Mouse (Mus musculus) neural tube, embryonic 12.5 days (tissue): ENCODE measurements around the gene AU018091. TPM values are rescaled to one million over a fixed set of nuclear protein-coding genes. Genes with fewer than 3 reads are reported as not detected.
"Not testable (repeated sequence)": the region's sequence is repeated elsewhere in the genome, so short reads cannot be mapped to it uniquely, and the experiment has no call there.

Experiments
- ATAC-seq: fragments of 200-750 bp; cut with Nextera tagmentation; 2 replicates; pipeline ENCODE4 v1.8.0; 2017; ENCODE audit warnings: low read depth, mild to moderate bottlenecking, moderate TSS enrichment, moderate library complexity; ENCODE audit not compliant: low FRiP score
- H3K27ac ChIP-seq: fragments of 300-500 bp; sonication (generic); 2 replicates; pipeline ENCODE4 v1.5.1; 2016
- H3K27me3 ChIP-seq: fragments of 300-500 bp; sonication (generic); replicated peaks from 2 replicates; pipeline ENCODE4 v1.6.1; 2016; ENCODE audit warnings: mild to moderate bottlenecking
- H3K36me3 ChIP-seq: fragments of 300-500 bp; sonication (generic); 2 replicates; pipeline ENCODE4 v1.6.1; 2016; ENCODE audit warnings: mild to moderate bottlenecking
- H3K4me1 ChIP-seq: fragments of 300-500 bp; sonication (generic); 2 replicates; pipeline ENCODE4 v1.6.1; 2016
- H3K4me2 ChIP-seq: fragments of 300-500 bp; sonication (generic); replicated peaks from 2 replicates; pipeline ENCODE4 v1.6.1; 2016; ENCODE audit warnings: mild to moderate bottlenecking
- H3K4me3 ChIP-seq: fragments of 300-500 bp; sonication (generic); 2 replicates; pipeline ENCODE4 v1.5.1; 2016
- H3K9ac ChIP-seq: fragments of 300-500 bp; sonication (generic); 2 replicates; pipeline ENCODE4 v1.6.1; 2016; ENCODE audit warnings: mild to moderate bottlenecking
- H3K9me3 ChIP-seq: fragments of 300-500 bp; sonication (generic); 2 replicates; pipeline ENCODE4 v1.6.1; 2016; ENCODE audit warnings: mild to moderate bottlenecking
- WGBS: fragments of 180-500 bp; shearing (Covaris S2); methylation state at CpG from one replicate; pipeline ENCODE4 v1.1.7; 2016; 5-methylcytosine and 5-hydroxymethylcytosine counted together
- polyA plus RNA-seq: library from polyadenylated mRNA; unstranded; fragments of >200 nt; fragmentation: Nextera tagmentation; extraction: Ambion mirVana; gene quantifications from 2 replicates; pipeline ENCODE4 v1.2.1, GENCODE M21; 2016

The AU018091 gene
- polyA plus RNA-seq, 1 experiment from 2014 or later = 0.14 TPM

- no peaks in the 10 kb centered on the region for H3K36me3 ChIP-seq
- H3K9me3 ChIP-seq = 0 out of 2 replicates have a peak, but pooled peaks cover 2% of the 10 kb centered on the region
- no peaks in the 10 kb centered on the region for H3K4me1 ChIP-seq
- 68% methylated on average over 5 of the region's 5 CpGs for WGBS
- no peak overlapping the region for H3K27ac ChIP-seq
- no peaks in the 10 kb centered on the region for H3K27me3 ChIP-seq
- no peak overlapping the region for H3K4me3 ChIP-seq
- H3K4me2 ChIP-seq = no peak overlapping the region
- no peak overlapping the region for H3K9ac ChIP-seq
- no peak for ATAC-seq
Observed at GRCm38 (mm10) chr7:3195850-3196249, 26.8 kb upstream of the AU018091 start.

- ATAC-seq = no peak
- 90% methylated on average over 4 of the region's 4 CpGs for WGBS
- H3K9me3 ChIP-seq = 0 out of 2 replicates have a peak, but pooled peaks cover 2% of the 10 kb centered on the region
- H3K4me1 ChIP-seq = no peaks in the 10 kb centered on the region
- H3K36me3 ChIP-seq = no peaks in the 10 kb centered on the region
- no peak overlapping the region for H3K4me3 ChIP-seq
- no peak overlapping the region for H3K4me2 ChIP-seq
- no peak overlapping the region for H3K27ac ChIP-seq
- no peak overlapping the region for H3K9ac ChIP-seq
- no peaks in the 10 kb centered on the region for H3K27me3 ChIP-seq
Observed at GRCm38 (mm10) chr7:3194531-3194930, 25.5 kb upstream of the AU018091 start.

- 12% methylated on average over 6 of the region's 6 CpGs for WGBS
- Histone ChIP-seq H3K4me1 (no peaks in the 10 kb centered on the region), H3K36me3 (no peaks in the 10 kb centered on the region), H3K27ac (no peak overlapping the region), H3K4me2 (no peak overlapping the region), H3K9ac (no peak overlapping the region), H3K27me3 (no peaks in the 10 kb centered on the region), H3K9me3 (0 out of 2 replicates have a peak, but pooled peaks cover 2% of the 10 kb centered on the region), H3K4me3 (no peak overlapping the region)
- ATAC-seq = no peak
Observed at GRCm38 (mm10) chr7:3193905-3194304, 24.9 kb upstream of the AU018091 start.

GRCm38 (mm10) chr7:3193049-3193632 lies 24.1 kb upstream of the AU018091 start:
- no peaks in the 10 kb centered on the region for H3K4me1 ChIP-seq
- 0 out of 2 replicates have a peak, but pooled peaks cover 2% of the 10 kb centered on the region for H3K9me3 ChIP-seq
- no peaks in the 10 kb centered on the region for H3K27me3 ChIP-seq
- no peak for ATAC-seq
- 86% methylated on average over 4 of the region's 4 CpGs for WGBS
- no peak overlapping the region for H3K4me3 ChIP-seq
- no peaks in the 10 kb centered on the region for H3K36me3 ChIP-seq
- no peak overlapping the region for H3K27ac ChIP-seq
- no peak overlapping the region for H3K4me2 ChIP-seq
- no peak overlapping the region for H3K9ac ChIP-seq

- Histone ChIP-seq H3K36me3 (no peaks in the 10 kb centered on the region), H3K9ac (no peak overlapping the region), H3K9me3 (0 out of 2 replicates have a peak, but pooled peaks cover 2% of the 10 kb centered on the region), H3K4me3 (no peak overlapping the region), H3K4me1 (no peaks in the 10 kb centered on the region), H3K27ac (no peak overlapping the region), H3K27me3 (no peaks in the 10 kb centered on the region), H3K4me2 (no peak overlapping the region)
- 90% methylated on average over 12 of the region's 12 CpGs for WGBS
- no peak for ATAC-seq
Observed at GRCm38 (mm10) chr7:3191971-3192498, 23.0 kb upstream of the AU018091 start.

- H3K27me3 ChIP-seq, H3K4me2 ChIP-seq, H3K27ac ChIP-seq, H3K9ac ChIP-seq, H3K4me1 ChIP-seq, ATAC-seq, H3K9me3 ChIP-seq, H3K4me3 ChIP-seq, H3K36me3 ChIP-seq: not testable (repeated sequence)
- 90% methylated on average over 2 of the region's 2 CpGs for WGBS
Observed at GRCm38 (mm10) chr7:3186726-3187125, 17.7 kb upstream of the AU018091 start.

- no peaks in the 10 kb centered on the region for H3K4me1 ChIP-seq
- H3K4me2 ChIP-seq = no peak overlapping the region
- H3K4me3 ChIP-seq = no peak overlapping the region
- no peak overlapping the region for H3K9ac ChIP-seq
- no peaks in the 10 kb centered on the region for H3K36me3 ChIP-seq
- 67% methylated on average over 1 of the region's 1 CpGs for WGBS
- no peaks in the 10 kb centered on the region for H3K9me3 ChIP-seq
- no peak overlapping the region for H3K27ac ChIP-seq
- no peak for ATAC-seq
- H3K27me3 ChIP-seq = no peaks in the 10 kb centered on the region
Observed at GRCm38 (mm10) chr7:3186136-3186535, 17.1 kb upstream of the AU018091 start.

- Histone ChIP-seq H3K36me3 (no peaks in the 10 kb centered on the region), H3K27ac (no peak overlapping the region), H3K27me3 (no peaks in the 10 kb centered on the region), H3K4me1 (no peaks in the 10 kb centered on the region), H3K4me2 (no peak overlapping the region), H3K9me3 (no peaks in the 10 kb centered on the region), H3K4me3 (no peak overlapping the region), H3K9ac (no peak overlapping the region)
- no peak for ATAC-seq
- WGBS = 51% methylated on average over 4 of the region's 4 CpGs
Observed at GRCm38 (mm10) chr7:3184394-3184793, 15.4 kb upstream of the AU018091 start.

GRCm38 (mm10) chr7:3180958-3181357 lies 12.0 kb upstream of the AU018091 start:
- H3K4me2 ChIP-seq, H3K4me1 ChIP-seq, ATAC-seq, H3K9ac ChIP-seq, H3K4me3 ChIP-seq, H3K9me3 ChIP-seq, H3K36me3 ChIP-seq, H3K27ac ChIP-seq, H3K27me3 ChIP-seq: not testable (repeated sequence)
- WGBS = 86% methylated on average over 24 of the region's 24 CpGs

GRCm38 (mm10) chr7:3168296-3168695 lies 707 bp downstream of the AU018091 start:
- Histone ChIP-seq H3K27ac (no peak overlapping the region), H3K27me3 (no peaks in the 10 kb centered on the region), H3K4me1 (no peaks in the 10 kb centered on the region), H3K9me3 (no peaks in the 10 kb centered on the region), H3K4me3 (no peak overlapping the region), H3K4me2 (no peak overlapping the region), H3K36me3 (no peaks in the 10 kb centered on the region), H3K9ac (no peak overlapping the region)
- WGBS = 87% methylated on average over 1 of the region's 1 CpGs
- ATAC-seq = no peak

- H3K36me3 ChIP-seq = no peaks in the 10 kb centered on the region
- WGBS = 95% methylated on average over 4 of the region's 4 CpGs
- no peak overlapping the region for H3K27ac ChIP-seq
- no peak overlapping the region for H3K9ac ChIP-seq
- no peak overlapping the region for H3K4me3 ChIP-seq
- no peaks in the 10 kb centered on the region for H3K9me3 ChIP-seq
- H3K4me1 ChIP-seq = no peaks in the 10 kb centered on the region
- H3K27me3 ChIP-seq = no peaks in the 10 kb centered on the region
- no peak for ATAC-seq
- no peak overlapping the region for H3K4me2 ChIP-seq
Observed at GRCm38 (mm10) chr7:3166270-3166669, 2.7 kb downstream of the AU018091 start.

- Histone ChIP-seq H3K36me3 (no peaks in the 10 kb centered on the region), H3K27ac (no peak overlapping the region), H3K27me3 (no peaks in the 10 kb centered on the region), H3K4me2 (no peak overlapping the region), H3K4me1 (no peaks in the 10 kb centered on the region), H3K4me3 (no peak overlapping the region), H3K9me3 (0 out of 2 replicates have a peak, but pooled peaks cover under 1% of the 10 kb centered on the region), H3K9ac (no peak overlapping the region)
- no peak for ATAC-seq
Observed at GRCm38 (mm10) chr7:3164991-3165390, 4.0 kb downstream of the AU018091 start.

GRCm38 (mm10) chr7:3164381-3164780 lies 4.6 kb downstream of the AU018091 start:
- Histone ChIP-seq H3K4me1 (no peaks in the 10 kb centered on the region), H3K4me2 (no peak overlapping the region), H3K27ac (no peak overlapping the region), H3K9me3 (0 out of 2 replicates have a peak, but pooled peaks cover 6% of the 10 kb centered on the region), H3K27me3 (no peaks in the 10 kb centered on the region), H3K36me3 (no peaks in the 10 kb centered on the region), H3K4me3 (no peak overlapping the region), H3K9ac (no peak overlapping the region)
- ATAC-seq = no peak
- WGBS = 82% methylated on average over 6 of the region's 6 CpGs
